Comparison of ENCODE assay signal across 8 mouse cellular contexts in genomic region chr16:23984760-23985466, GRCm38 (mm10). TPM values are rescaled to one million over a fixed set of nuclear protein-coding genes. Genes with fewer than 3 reads are reported as not detected.
A peak's percentile ranks its signal among the peaks of the same experiment; 100 is the strongest.
DNase-seq lines count a peak whose midpoint lies in the region; ATAC-seq and TF ChIP-seq lines count a peak whose summit lies in the region.

No protein-coding gene starts in this region.

- peak overlapping the region; percentile 72 for H3K4me3 ChIP-seq in forebrain, embryonic 14.5 days (ENCODE audit: low read depth, low read length)
- peak overlapping the region; percentile 34 for H3K4me3 ChIP-seq in hindbrain, embryonic 15.5 days
- peak overlapping the region; percentile 80 for H3K4me3 ChIP-seq in liver, adult 2 months (ENCODE audit: insufficient read depth, low read depth, low read length)
- H3K4me3 ChIP-seq in midbrain, postnatal 0 days (ENCODE audit: low read depth, low read length), result peak overlapping the region; percentile 37

- peak overlapping the region; percentile 88 for H3K4me2 ChIP-seq in forebrain, embryonic 14.5 days (ENCODE audit: low read length)
- H3K4me2 ChIP-seq in hindbrain, embryonic 15.5 days, result peak overlapping the region; percentile 99
- peak overlapping the region; percentile 93 for H3K4me2 ChIP-seq in midbrain, postnatal 0 days (ENCODE audit: low read depth, low read length, poor library complexity, severe bottlenecking)

- H3K36me3 ChIP-seq in forebrain, embryonic 14.5 days (ENCODE audit: control insufficient read depth, insufficient read depth, low read length), result no peaks in the 10 kb centered on the region
- H3K36me3 ChIP-seq in hindbrain, embryonic 15.5 days, result no peaks in the 10 kb centered on the region
- no peaks in the 10 kb centered on the region for H3K36me3 ChIP-seq in liver, adult 2 months (ENCODE audit: control insufficient read depth, insufficient read depth, low read length)
- H3K36me3 ChIP-seq in midbrain, postnatal 0 days (ENCODE audit: insufficient read depth, low read length), result no peaks in the 10 kb centered on the region

- no peaks in the 10 kb centered on the region for H3K9me3 ChIP-seq in forebrain, embryonic 14.5 days (replicated peaks; ENCODE audit: control insufficient read depth, low read length)
- no peaks in the 10 kb centered on the region for H3K9me3 ChIP-seq in hindbrain, embryonic 15.5 days
- H3K9me3 ChIP-seq in midbrain, postnatal 0 days (ENCODE audit: low read length), result no peaks in the 10 kb centered on the region

- peak overlapping the region; percentile 52 for H3K9ac ChIP-seq in forebrain, embryonic 14.5 days (ENCODE audit: low read length)
- peak overlapping the region; percentile 31 for H3K9ac ChIP-seq in hindbrain, embryonic 15.5 days
- H3K9ac ChIP-seq in liver, adult 2 months (ENCODE audit: low read depth, low read length), result peak overlapping the region; percentile 83
- no peak overlapping the region for H3K9ac ChIP-seq in midbrain, postnatal 0 days (replicated peaks; ENCODE audit: low read length, poor library complexity, severe bottlenecking)

- TF ChIP-seq POLR2A in brain, embryonic 14.5 days (IDR thresholded peaks at IDR 0.05; ENCODE audit: borderline replicate concordance, extremely low read depth, insufficient read depth, insufficient read length, poor library complexity, severe bottlenecking), result no peak
- TF ChIP-seq POLR2A in liver, adult 2 months (IDR thresholded peaks at IDR 0.05; ENCODE audit: extremely low read depth, insufficient read depth, low read length), result peak; percentile 80

- peaks cover 8% of the 10 kb centered on the region; the same call in 1 of the 2 replicates for H3K79me2 ChIP-seq in liver, adult 2 months (ENCODE audit: control insufficient read depth, insufficient read depth, low read length)

- under 1% methylated on average over 22 of the region's 22 CpGs for WGBS in forebrain, embryonic 14.5 days
- WGBS in hindbrain, embryonic 15.5 days, result under 1% methylated on average over 21 of the region's 22 CpGs
- under 1% methylated on average over 22 of the region's 22 CpGs for WGBS in liver, adult 2 months
- under 1% methylated on average over 22 of the region's 22 CpGs for WGBS in midbrain, postnatal 0 days

- ATAC-seq in forebrain, embryonic 14.5 days, result no peak
- no peak for ATAC-seq in hindbrain, embryonic 15.5 days (ENCODE audit: low FRiP score, low read depth)
- ATAC-seq in midbrain, postnatal 0 days (ENCODE audit: low FRiP score), result no peak

- TF ChIP-seq CTCF in brain, embryonic 14.5 days (IDR thresholded peaks at IDR 0.05; ENCODE audit: borderline replicate concordance, extremely low read depth, insufficient read depth, insufficient read length), result no peak
- TF ChIP-seq CTCF in liver, adult 2 months (IDR thresholded peaks at IDR 0.05; ENCODE audit: low read depth, low read length), result peak; percentile 6; the same call in 1 of the 2 replicates
- no peak for TF ChIP-seq CTCF in midbrain, postnatal 0 days (IDR thresholded peaks at IDR 0.05)

- peaks cover 21% of the 10 kb centered on the region for H3K27me3 ChIP-seq in forebrain, embryonic 14.5 days (replicated peaks; ENCODE audit: control insufficient read depth, insufficient read depth, low read length)
- peaks cover 35% of the 10 kb centered on the region for H3K27me3 ChIP-seq in hindbrain, embryonic 15.5 days
- H3K27me3 ChIP-seq in liver, adult 2 months (ENCODE audit: control insufficient read depth, insufficient read depth, low read length), result no peaks in the 10 kb centered on the region
- peaks cover 11% of the 10 kb centered on the region; the same call in 1 of the 2 replicates for H3K27me3 ChIP-seq in midbrain, postnatal 0 days (ENCODE audit: insufficient read depth, low read length)

- no peak overlapping the region for H3K27ac ChIP-seq in forebrain, embryonic 14.5 days (ENCODE audit: low read depth, low read length)
- peak overlapping the region; percentile 31 for H3K27ac ChIP-seq in hindbrain, embryonic 15.5 days (replicated peaks)
- H3K27ac ChIP-seq in liver, adult 2 months (replicated peaks; ENCODE audit: insufficient read depth, low read depth, low read length), result peak overlapping the region; percentile 97
- H3K27ac ChIP-seq in midbrain, postnatal 0 days (ENCODE audit: low read depth, low read length), result no peak overlapping the region

- DNase-seq in layer of hippocampus, adult 11-12 months (ENCODE audit: low spot score), result peak; percentile 52
- no peak for DNase-seq in layer of hippocampus, postnatal 36 days
- peak; percentile 70 for DNase-seq in brain, embryonic 14.5 days (ENCODE audit: low read depth)
- DNase-seq in forebrain, embryonic 14.5 days (ENCODE audit: low spot score), result peak; percentile 70
- peak; percentile 80 for DNase-seq in liver, adult 2 months (ENCODE audit: extremely low read depth, low read depth, low spot score)
- peak; percentile 42 for DNase-seq in midbrain, postnatal 0 days (ENCODE audit: low spot score)
- DNase-seq in thymus, adult 18-20 months, result peak; percentile 50 to 70

- peaks cover 30% of the 10 kb centered on the region for H3K4me1 ChIP-seq in forebrain, embryonic 14.5 days (ENCODE audit: control insufficient read depth, insufficient read depth, low read length)
- peaks cover 68% of the 10 kb centered on the region for H3K4me1 ChIP-seq in hindbrain, embryonic 15.5 days (replicated peaks)
- H3K4me1 ChIP-seq in liver, adult 2 months (ENCODE audit: control insufficient read depth, insufficient read depth, low read length), result peaks cover 10% of the 10 kb centered on the region
- H3K4me1 ChIP-seq in midbrain, postnatal 0 days (ENCODE audit: insufficient read depth, low read length), result peaks cover 10% of the 10 kb centered on the region; the same call in 1 of the 2 replicates

RNA-seq across cellular contexts. Expression of gene Gm37419, which starts 3.4 kb away (rescaled TPM):
- not detected for total RNA-seq in layer of hippocampus, postnatal 36 days (2021)
- polyA plus RNA-seq in brain, embryonic 14.5 days (2012; rRNA removed), result not detected in 2 replicates
- not detected in 2 replicates for polyA plus RNA-seq in forebrain, embryonic 14.5 days (2014; fragmentation: Nextera tagmentation; extraction: Ambion mirVana)
- not detected in 2 replicates for polyA plus RNA-seq in hindbrain, embryonic 15.5 days (2015; fragmentation: Nextera tagmentation; extraction: Ambion mirVana)
- not detected in 2 replicates for total RNA-seq in liver, adult 2 months (2014; rRNA removed)
- polyA plus RNA-seq in liver, adult 2 months (2012; rRNA removed), result not detected in 2 replicates
- total RNA-seq in midbrain, postnatal 0 days (2014; rRNA removed), result not detected in 2 replicates
- not detected in 2 replicates for polyA plus RNA-seq in midbrain, postnatal 0 days (2015; fragmentation: Nextera tagmentation; extraction: Ambion mirVana)

RNA-seq across cellular contexts. Expression of gene Bcl6, which starts 3.7 kb away (rescaled TPM):
- total RNA-seq in layer of hippocampus, postnatal 36 days (2021), result 10 to 100 TPM; 55.3 to 66.4 TPM
- polyA plus RNA-seq in brain, embryonic 14.5 days (2012; rRNA removed), result 3.5 and 5.5 TPM in 2 replicates
- 1.3 and 1.7 TPM in 2 replicates for polyA plus RNA-seq in forebrain, embryonic 14.5 days (2014; fragmentation: Nextera tagmentation; extraction: Ambion mirVana)
- polyA plus RNA-seq in hindbrain, embryonic 15.5 days (2015; fragmentation: Nextera tagmentation; extraction: Ambion mirVana), result 0.41 and 0.72 TPM in 2 replicates
- total RNA-seq in liver, adult 2 months (2014; rRNA removed), result 20.6 and 21.2 TPM in 2 replicates
- 4.5 and 5.9 TPM in 2 replicates for polyA plus RNA-seq in liver, adult 2 months (2012; rRNA removed)
- total RNA-seq in midbrain, postnatal 0 days (2014; rRNA removed), result 2.5 and 3.2 TPM in 2 replicates
- 0.22 and 0.31 TPM in 2 replicates for polyA plus RNA-seq in midbrain, postnatal 0 days (2015; fragmentation: Nextera tagmentation; extraction: Ambion mirVana)

RNA-seq across cellular contexts. Expression of gene Rtp2, which starts 52.7 kb away (rescaled TPM):
- under 1 TPM; 0.40 to 0.48 TPM for total RNA-seq in layer of hippocampus, postnatal 36 days (2021)
- 0.04 and 0.07 TPM in 2 replicates for polyA plus RNA-seq in brain, embryonic 14.5 days (2012; rRNA removed)
- polyA plus RNA-seq in forebrain, embryonic 14.5 days (2014; fragmentation: Nextera tagmentation; extraction: Ambion mirVana), result not detected in 2 replicates
- 0.17 TPM in 1 of 2 replicates, not detected in the other for polyA plus RNA-seq in hindbrain, embryonic 15.5 days (2015; fragmentation: Nextera tagmentation; extraction: Ambion mirVana)
- total RNA-seq in liver, adult 2 months (2014; rRNA removed), result not detected in 2 replicates
- not detected in 2 replicates for polyA plus RNA-seq in liver, adult 2 months (2012; rRNA removed)
- total RNA-seq in midbrain, postnatal 0 days (2014; rRNA removed), result 0.47 and 1.4 TPM in 2 replicates
- polyA plus RNA-seq in midbrain, postnatal 0 days (2015; fragmentation: Nextera tagmentation; extraction: Ambion mirVana), result 0.22 and 0.56 TPM in 2 replicates

Comparison
In these comparisons a context has a peak if more than half of its experiments do, and no peak if none do; other contexts are left out.
1. DNase-seq: peak in layer of hippocampus, adult 11-12 months (single experiment), brain, embryonic 14.5 days (single experiment), forebrain, embryonic 14.5 days (single experiment), liver, adult 2 months (single experiment), midbrain, postnatal 0 days (single experiment) and thymus, adult 18-20 months (2 of 2); none in layer of hippocampus, postnatal 36 days (0 of 2).
2. H3K27ac ChIP-seq: peak in hindbrain, embryonic 15.5 days (single experiment) and liver, adult 2 months (single experiment); none in forebrain, embryonic 14.5 days (single experiment) and midbrain, postnatal 0 days (single experiment).
3. Peak in every context shown above with its lines, with median percentiles within 50 percentile points of each other: H3K4me2 ChIP-seq and H3K4me3 ChIP-seq.